In genomic region chr16:31410969-31411368, GRCm38 (mm10) we compare ENCODE assay signal across 22 mouse cellular contexts. TPM values are rescaled to one million over a fixed set of nuclear protein-coding genes. Genes with fewer than 3 reads are reported as not detected.
DNase-seq lines count a peak whose midpoint lies in the region; ATAC-seq and TF ChIP-seq lines count a peak whose summit lies in the region.
"Had no signal": no experiment of that assay in that cellular context is flagged by ENCODE, and none has a peak within 500 bp of the region (broad histone marks: within the 10 kb centered on the region; RNA-seq: fewer than 3 reads in every experiment).

No protein-coding gene starts in this region.

- H3K9me3 ChIP-seq in MEL (replicated peaks; ENCODE audit: insufficient read depth, low read length): no peaks in the 10 kb centered on the region
- H3K9me3 ChIP-seq: embryonic facial prominence, embryonic 15.5 days; forebrain, embryonic 15.5 days; G1E; hindbrain, embryonic 12.5 days had no signal

- no peak overlapping the region for H3K27ac ChIP-seq in MEL (ENCODE audit: control insufficient read depth, low read depth, low read length)
- H3K27ac ChIP-seq: embryonic facial prominence, embryonic 15.5 days; forebrain, embryonic 15.5 days; hindbrain, embryonic 12.5 days had no signal

- no peak overlapping the region for H3K4me3 ChIP-seq in MEL (ENCODE audit: control insufficient read depth in 1 of 2, insufficient read depth in 1 of 2, low read depth in 2 of 2, low read length in 2 of 2)
- H3K4me3 ChIP-seq: embryonic facial prominence, embryonic 15.5 days; erythroblast, embryonic 14.5 days; forebrain, embryonic 15.5 days; hindbrain, embryonic 12.5 days had no signal

- TF ChIP-seq RAD21 in MEL (IDR thresholded peaks at IDR 0.05; ENCODE audit: low read depth, low read length): no peak

- peaks cover 1 to 7% of the 10 kb centered on the region in 2 experiments; a peak in 2 of 4 replicates for H3K27me3 ChIP-seq in MEL (ENCODE audit: control insufficient read depth in 1 of 2, insufficient read depth in 2 of 2, low read length in 2 of 2)
- H3K27me3 ChIP-seq: embryonic facial prominence, embryonic 15.5 days; forebrain, embryonic 15.5 days; hindbrain, embryonic 12.5 days had no signal

- no peaks in the 10 kb centered on the region for H3K36me3 ChIP-seq in MEL (ENCODE audit: control insufficient read depth in 1 of 2, insufficient read depth in 2 of 2, low read length in 2 of 2)
- H3K36me3 ChIP-seq: embryonic facial prominence, embryonic 15.5 days; forebrain, embryonic 15.5 days; G1E; hindbrain, embryonic 12.5 days had no signal

- TF ChIP-seq POLR2A in MEL (IDR thresholded peaks at IDR 0.05; ENCODE audit: control insufficient read depth in 1 of 2, insufficient read depth in 1 of 2, low read depth in 1 of 2, low read length in 2 of 2, poor library complexity in 1 of 2): no peak

- no peak for TF ChIP-seq EP300 in MEL (IDR thresholded peaks at IDR 0.05; ENCODE audit: low read depth in 1 of 2, low read length in 2 of 2)

- no peak overlapping the region for H3K9ac ChIP-seq in MEL (ENCODE audit: control insufficient read depth, low read depth, low read length, poor library complexity, severe bottlenecking)
- H3K9ac ChIP-seq: embryonic facial prominence, embryonic 15.5 days; forebrain, embryonic 15.5 days; hindbrain, embryonic 12.5 days had no signal

- ATAC-seq in erythroid progenitor cell, adult 5-6 weeks (replicated peaks; ENCODE audit: low FRiP score, poor library complexity, severe bottlenecking): no peak
- ATAC-seq: forebrain, embryonic 15.5 days had no signal

- H3K79me2 ChIP-seq in MEL (ENCODE audit: control insufficient read depth, insufficient read depth, low read length, poor library complexity): no peaks in the 10 kb centered on the region

- peak; percentile 8 for DNase-seq in kidney, adult 18-20 months
- DNase-seq in kidney, postnatal 25 days: no peak
- DNase-seq in kidney, postnatal 14 days: peak; percentile 51
- DNase-seq in kidney, postnatal 36 days: no peak
- DNase-seq in ES-CJ7 (ENCODE audit: low read depth, low spot score) (peak; percentile 80), MEL (ENCODE audit: low read depth, low spot score) (no peak)
- DNase-seq in thymus, postnatal 36 days: no peak
- DNase-seq: adrenal gland, adult 2 months; adrenal gland, postnatal 25 days; cerebellum, adult 18-20 months; cerebellum, adult 9-11 months; cerebellum, postnatal 36 days; gastrocnemius, postnatal 36 days; heart, adult 11 months; heart, postnatal 10 days; heart, postnatal 4 days had no signal

- peaks cover 0 to under 1% of the 10 kb centered on the region in 2 experiments; a peak in 1 of 4 replicates for H3K4me1 ChIP-seq in MEL (ENCODE audit: control insufficient read depth in 1 of 2, insufficient read depth in 2 of 2, low read length in 2 of 2)
- H3K4me1 ChIP-seq: forebrain, embryonic 15.5 days; hindbrain, embryonic 12.5 days had no signal

- TF ChIP-seq CTCF in MEL (IDR thresholded peaks at IDR 0.05 in 2 of 3, conservative IDR thresholded peaks at IDR 0.05 in 1 of 3; ENCODE audit: control insufficient read depth in 1 of 3, insufficient read depth in 1 of 3, low read depth in 2 of 3, low read length in 3 of 3, poor library complexity in 1 of 3, severe bottlenecking in 1 of 3): no peak

TF ChIP-seq in MEL, 35 proteins besides CTCF, POLR2A, EP300 and RAD21:
- no peak for TF ChIP-seq BHLHE40 (IDR thresholded peaks at IDR 0.05; ENCODE audit: borderline replicate concordance, low read depth, low read length)
- peak; percentile 26; the same call in 1 of the 2 replicates for TF ChIP-seq GATA1 (IDR thresholded peaks at IDR 0.05; ENCODE audit: low read depth, low read length)
- peak; percentile 50 for TF ChIP-seq TAL1 (IDR thresholded peaks at IDR 0.05; ENCODE audit: low read length)

RNA-seq across cellular contexts. Expression of gene Bdh1, which starts 11.1 kb away (rescaled TPM):
- 67.5 and 73.4 TPM in 2 replicates for total RNA-seq in MEL (2012; rRNA removed)
- 100 to 1,000 TPM in 1 of 2 experiments, not detected in 1; 187 TPM for polyA plus RNA-seq in MEL (2012; ENCODE audit: insufficient read depth in 1 of 2, insufficient read length in 2 of 2, low read depth in 1 of 2, low replicate concordance in 2 of 2, missing spikeins in 1 of 2)
- total RNA-seq in erythroid progenitor cell, adult 5-6 weeks (2015; ENCODE audit: low replicate concordance): not detected in 2 replicates
- total RNA-seq in erythroid progenitor cell, adult 5-6 weeks (2017; ENCODE audit: low replicate concordance): 4.2 TPM in 1 of 2 replicates, not detected in the other
- polyA plus RNA-seq: G1E had no signal

Comparison
In these comparisons a context has a peak if more than half of its experiments do, and no peak if none do; other contexts are left out.
1. DNase-seq: peak in kidney, adult 18-20 months (single experiment), kidney, postnatal 14 days (single experiment) and ES-CJ7 (single experiment); none in kidney, postnatal 25 days (0 of 2), kidney, postnatal 36 days (0 of 2), MEL (single experiment) and thymus, postnatal 36 days (0 of 2).
2. RNA of gene Bdh1, which starts 11.1 kb away (total RNA-seq): 67.5 to 73.4 TPM in MEL; 4.2 TPM in erythroid progenitor cell, adult 5-6 weeks; every median in the first group is over 10 times any median in the second.